Mouse (Mus musculus) urinary bladder, postnatal 36 days (tissue): Measurements from ENCODE around the gene Zswim4.
"Not testable (repeated sequence)": the region's sequence is repeated elsewhere in the genome, so short reads cannot be mapped to it uniquely, and the experiment has no call there.

Source experiments
- DNase-seq, 2 experiments: peaks; one replicate each; pipeline ENCODE4 v3.0.0; 2022; ENCODE audit warnings: low spot score in 2 of 2, mixed read lengths in 1 of 2

The Zswim4 gene

GRCm38 (mm10) chr8:84236998-84237473 is at the start of gene Zswim4:
Zswim4 (minus strand) TSS chr8:84237055.
- DNase-seq, result peak; percentile 98 to 99

GRCm38 (mm10) chr8:84285665-84286064 is 48.8 kb upstream of the Zswim4 start:
- DNase-seq, result not testable (repeated sequence)

- no peak for DNase-seq
Measured at GRCm38 (mm10) chr8:84284608-84285063, 47.8 kb upstream of the Zswim4 start.

- DNase-seq, result no peak
Measured at GRCm38 (mm10) chr8:84280777-84281176, 43.9 kb upstream of the Zswim4 start.

- DNase-seq, result no peak
Measured at GRCm38 (mm10) chr8:84276447-84276846, 39.6 kb upstream of the Zswim4 start.

- no peak for DNase-seq
Measured at GRCm38 (mm10) chr8:84273968-84274367, 37.1 kb upstream of the Zswim4 start.

- no peak for DNase-seq
Measured at GRCm38 (mm10) chr8:84272302-84272701, 35.4 kb upstream of the Zswim4 start.

GRCm38 (mm10) chr8:84269950-84270773 is 33.3 kb upstream of the Zswim4 start, which contains the start of gene Ccdc130:
Ccdc130 (minus strand) TSS chr8:84270380.
- peak; percentile 99 to 100 for DNase-seq

GRCm38 (mm10) chr8:84261098-84261497 is 24.2 kb upstream of the Zswim4 start:
- no peak for DNase-seq

GRCm38 (mm10) chr8:84256822-84257610 is 20.2 kb upstream of the Zswim4 start, which contains the start of gene Mri1:
Mri1 (minus strand) TSS chr8:84257326.
- peak; percentile 75 to 83 for DNase-seq

GRCm38 (mm10) chr8:84256458-84256821 is 19.6 kb upstream of the Zswim4 start:
- DNase-seq, result peak in 1 of 2 experiments; percentile 31

- no peak for DNase-seq
Measured at GRCm38 (mm10) chr8:84255858-84256257, 19.0 kb upstream of the Zswim4 start.

GRCm38 (mm10) chr8:84249257-84250170 is 12.7 kb upstream of the Zswim4 start, which contains the start of gene D8Ertd738e:
D8Ertd738e (minus strand) TSS chr8:84249719.
- DNase-seq, result peak; percentile 75 to 86

GRCm38 (mm10) chr8:84241821-84242220 is 5.0 kb upstream of the Zswim4 start:
- DNase-seq, result no peak

GRCm38 (mm10) chr8:84241167-84241566 is 4.3 kb upstream of the Zswim4 start:
- no peak for DNase-seq

- no peak for DNase-seq
Measured at GRCm38 (mm10) chr8:84237542-84238229, 831 bp upstream of the Zswim4 start.

GRCm38 (mm10) chr8:84236410-84236997 is 351 bp downstream of the Zswim4 start:
- peak in 1 of 2 experiments; percentile 14 for DNase-seq

- peak in 1 of 2 experiments; percentile 30 for DNase-seq
Measured at GRCm38 (mm10) chr8:84235746-84236409, 977 bp downstream of the Zswim4 start.

GRCm38 (mm10) chr8:84233055-84233454 is 3.8 kb downstream of the Zswim4 start:
- no peak for DNase-seq

GRCm38 (mm10) chr8:84230735-84231134 is 6.1 kb downstream of the Zswim4 start:
- DNase-seq, result no peak
